Mouse (Mus musculus) G1E-ER4 (cell line): Measurements from ENCODE around the gene Gm9964. TPM values are rescaled to one million over a fixed set of nuclear protein-coding genes. Genes with fewer than 3 reads are reported as not detected.

ENCODE experiments used
- GATA1 ChIP-seq: IDR thresholded peaks from one replicate; pipeline ENCODE4 v1.8.0; 2012; ENCODE audit warnings: low read length, inconsistent platforms
- polyA plus RNA-seq: library from polyadenylated mRNA; stranded (reverse); fragments of >175 nt; gene quantifications from 2 replicates; pipeline ENCODE4 v1.2.3, GENCODE M21; 2012

The Gm9964 gene
- polyA plus RNA-seq, 1 experiment, result not detected

- TF ChIP-seq GATA1, result no peak
Measured at GRCm38 (mm10) chr11:79307560-79308200, 11.0 kb upstream of the Gm9964 start.

GRCm38 (mm10) chr11:79306996-79307395 is 10.3 kb upstream of the Gm9964 start:
- TF ChIP-seq GATA1, result no peak

GRCm38 (mm10) chr11:79306510-79306909 is 9.8 kb upstream of the Gm9964 start:
- TF ChIP-seq GATA1, result no peak

GRCm38 (mm10) chr11:79305697-79306340 is 9.1 kb upstream of the Gm9964 start:
- TF ChIP-seq GATA1, result no peak

GRCm38 (mm10) chr11:79303109-79303508 is 6.4 kb upstream of the Gm9964 start:
- TF ChIP-seq GATA1, result no peak

GRCm38 (mm10) chr11:79299719-79300431 is 3.2 kb upstream of the Gm9964 start:
- TF ChIP-seq GATA1, result no peak

- TF ChIP-seq GATA1, result no peak
Measured at GRCm38 (mm10) chr11:79296167-79296566, 539 bp downstream of the Gm9964 start.

- no peak for TF ChIP-seq GATA1
Measured at GRCm38 (mm10) chr11:79293971-79294370, 2.7 kb downstream of the Gm9964 start.

GRCm38 (mm10) chr11:79293025-79293424 is 3.7 kb downstream of the Gm9964 start:
- no peak for TF ChIP-seq GATA1

GRCm38 (mm10) chr11:79292130-79292529 is 4.6 kb downstream of the Gm9964 start:
- TF ChIP-seq GATA1, result no peak

GRCm38 (mm10) chr11:79291651-79292050 is 5.1 kb downstream of the Gm9964 start:
- no peak for TF ChIP-seq GATA1

GRCm38 (mm10) chr11:79290473-79290872 is 6.2 kb downstream of the Gm9964 start:
- TF ChIP-seq GATA1, result no peak

- TF ChIP-seq GATA1, result no peak
Measured at GRCm38 (mm10) chr11:79288913-79289640, 7.6 kb downstream of the Gm9964 start.

GRCm38 (mm10) chr11:79288278-79288843 is 8.3 kb downstream of the Gm9964 start:
- no peak for TF ChIP-seq GATA1

GRCm38 (mm10) chr11:79287447-79287846 is 9.3 kb downstream of the Gm9964 start:
- TF ChIP-seq GATA1, result no peak
